Mouse (Mus musculus) lung, embryonic 14.5 days (tissue): ENCODE measurements around the gene Trim71. TPM values are rescaled to one million over a fixed set of nuclear protein-coding genes. Genes with fewer than 3 reads are reported as not detected.

Source experiments
- ATAC-seq: fragments of 200-750 bp; cut with Nextera tagmentation; 2 replicates; pipeline ENCODE4 v1.8.0; 2017; ENCODE audit warnings: mild to moderate bottlenecking, moderate TSS enrichment, moderate library complexity; ENCODE audit not compliant: insufficient read depth
- DNase-seq: peaks from one replicate; pipeline ENCODE4 v3.0.0-alpha.2; 2015
- H3K27ac ChIP-seq: fragments of 300-500 bp; sonication (generic); 2 replicates; pipeline ENCODE4 v1.5.1; 2014; ENCODE audit warnings: low read depth, mild to moderate bottlenecking, moderate library complexity
- H3K27me3 ChIP-seq: fragments of 300-500 bp; sonication (generic); 2 replicates; pipeline ENCODE4 v1.6.1; 2014; ENCODE audit warnings: low read length, control low read depth; ENCODE audit not compliant: insufficient read depth
- H3K36me3 ChIP-seq: fragments of 300-500 bp; sonication (generic); 2 replicates; pipeline ENCODE4 v1.6.1; 2014; ENCODE audit warnings: control low read depth; ENCODE audit not compliant: insufficient read depth
- H3K4me1 ChIP-seq: fragments of 300-500 bp; sonication (generic); 2 replicates; pipeline ENCODE4 v1.6.1; 2014; ENCODE audit warnings: antibody characterized with exemption, control low read depth; ENCODE audit not compliant: insufficient read depth
- H3K4me2 ChIP-seq: fragments of 300-500 bp; sonication (generic); 2 replicates; pipeline ENCODE4 v1.6.1; 2014; ENCODE audit warnings: mild to moderate bottlenecking
- H3K4me3 ChIP-seq: fragments of 300-500 bp; sonication (generic); 2 replicates; pipeline ENCODE4 v1.5.1; 2014; ENCODE audit warnings: low read depth, low read length
- H3K9ac ChIP-seq: fragments of 300-500 bp; sonication (generic); 2 replicates; pipeline ENCODE4 v1.6.1; 2014
- H3K9me3 ChIP-seq: fragments of 300-500 bp; sonication (generic); 2 replicates; pipeline ENCODE4 v1.6.1; 2016; ENCODE audit warnings: low read depth, low read length, control low read depth
- CTCF ChIP-seq: IDR thresholded peaks from 2 replicates; pipeline ENCODE4 v1.5.1; 2016; ENCODE audit warnings: antibody characterized with exemption, low read depth
- WGBS: fragments of 180-500 bp; shearing (Covaris S2); extraction: QIAGEN DNeasy Blood & Tissue Kit; methylation state at CpG from one replicate; pipeline ENCODE4 v1.1.7; 2014; 5-methylcytosine and 5-hydroxymethylcytosine counted together
- polyA plus RNA-seq: library from polyadenylated mRNA; unstranded; fragments of >200 nt; fragmentation: Nextera tagmentation; extraction: Ambion mirVana; gene quantifications from 2 replicates; pipeline ENCODE4 v1.2.1, GENCODE M21; 2014

Gene Trim71
- polyA plus RNA-seq, 1 experiment from 2014 or later: 1.5 TPM

GRCm38 (mm10) chr9:114515364-114515763, 48.8 kb downstream of the Trim71 start, which contains the start of gene C130032M10Rik:
Gene C130032M10Rik (plus strand): TSS chr9:114515697.
- no peak within 1 kb of the TSS for H3K27ac ChIP-seq
- no peak for DNase-seq

GRCm38 (mm10) chr9:114512831-114513230, 51.3 kb downstream of the Trim71 start:
- Histone ChIP-seq H3K4me2 (no peak overlapping the region), H3K36me3 (peaks cover 31% of the 10 kb centered on the region), H3K9ac (no peak overlapping the region), H3K27ac (no peak overlapping the region), H3K27me3 (no peaks in the 10 kb centered on the region), H3K4me1 (no peaks in the 10 kb centered on the region), H3K9me3 (peaks cover 25% of the 10 kb centered on the region), H3K4me3 (no peak overlapping the region)
- no peak for TF ChIP-seq CTCF
- WGBS: 98% methylated on average over 21 of the region's 21 CpGs
- ATAC-seq (no peak), DNase-seq (no peak)

More at GRCm38 (mm10) chr9:114515364-114515763, 48.8 kb downstream of the Trim71 start, which contains the start of gene C130032M10Rik:
- 77% methylated on average over 11 of the region's 11 CpGs for WGBS
- Histone ChIP-seq H3K9ac (no peak within 1 kb of the TSS), H3K4me2 (no peak within 1 kb of the TSS), H3K9me3 (peaks cover 25% of the 10 kb centered on the region), H3K4me1 (no peaks in the 10 kb centered on the region), H3K36me3 (peaks cover 29% of the 10 kb centered on the region), H3K4me3 (no peak within 1 kb of the TSS), H3K27me3 (no peaks in the 10 kb centered on the region)
- no peak for TF ChIP-seq CTCF
- no peak for ATAC-seq

- 92% methylated on average over 9 of the region's 9 CpGs for WGBS
- Histone ChIP-seq H3K27me3 (no peaks in the 10 kb centered on the region), H3K4me2 (no peak overlapping the region), H3K36me3 (peaks cover 31% of the 10 kb centered on the region), H3K9ac (no peak overlapping the region), H3K27ac (no peak overlapping the region), H3K4me3 (no peak overlapping the region), H3K4me1 (no peaks in the 10 kb centered on the region), H3K9me3 (peaks cover 25% of the 10 kb centered on the region)
- TF ChIP-seq CTCF: no peak
- DNase-seq (no peak), ATAC-seq (no peak)
These were observed 54.4 kb downstream of the Trim71 start for GRCm38 (mm10) chr9:114509785-114510184.

GRCm38 (mm10) chr9:114507421-114507820, 56.7 kb downstream of the Trim71 start:
- Histone ChIP-seq H3K9me3 (peaks cover 5% of the 10 kb centered on the region; the same call in 1 of the 2 replicates), H3K27ac (no peak overlapping the region), H3K4me3 (no peak overlapping the region), H3K4me2 (no peak overlapping the region), H3K27me3 (no peaks in the 10 kb centered on the region), H3K9ac (no peak overlapping the region), H3K36me3 (peaks cover 13% of the 10 kb centered on the region), H3K4me1 (no peaks in the 10 kb centered on the region)
- no peak for TF ChIP-seq CTCF
- DNase-seq (no peak), ATAC-seq (no peak)
- WGBS: 88% methylated on average over 9 of the region's 9 CpGs

- Histone ChIP-seq H3K4me2 (no peak overlapping the region), H3K9ac (no peak overlapping the region), H3K27me3 (no peaks in the 10 kb centered on the region), H3K4me3 (no peak overlapping the region), H3K4me1 (no peaks in the 10 kb centered on the region), H3K27ac (no peak overlapping the region), H3K36me3 (peaks cover 6% of the 10 kb centered on the region), H3K9me3 (0 out of 2 replicates have a peak, but pooled peaks cover 3% of the 10 kb centered on the region)
- no peak for TF ChIP-seq CTCF
- ATAC-seq (no peak), DNase-seq (no peak)
- WGBS: 51% methylated on average over 4 of the region's 4 CpGs
These were observed 57.6 kb downstream of the Trim71 start for GRCm38 (mm10) chr9:114506564-114506963.

- Histone ChIP-seq H3K4me1 (no peaks in the 10 kb centered on the region), H3K9me3 (no peaks in the 10 kb centered on the region), H3K4me3 (no peak within 1 kb of the TSS), H3K36me3 (0 out of 2 replicates have a peak, but pooled peaks cover 1% of the 10 kb centered on the region), H3K9ac (no peak within 1 kb of the TSS), H3K27ac (no peak within 1 kb of the TSS), H3K27me3 (no peaks in the 10 kb centered on the region), H3K4me2 (no peak within 1 kb of the TSS)
- TF ChIP-seq CTCF: no peak
- no peak for ATAC-seq
- DNase-seq: no peak
- WGBS: 84% methylated on average over 9 of the region's 9 CpGs
These were observed 59.4 kb downstream of the Trim71 start, which contains the start of gene Ccr4 for GRCm38 (mm10) chr9:114504816-114505215. Gene Ccr4 (minus strand): TSS chr9:114504916.

- Histone ChIP-seq H3K9ac (no peak overlapping the region), H3K27me3 (no peaks in the 10 kb centered on the region), H3K4me2 (no peak overlapping the region), H3K4me3 (no peak overlapping the region), H3K9me3 (no peaks in the 10 kb centered on the region), H3K36me3 (no peaks in the 10 kb centered on the region), H3K27ac (no peak overlapping the region), H3K4me1 (no peaks in the 10 kb centered on the region)
- ATAC-seq (no peak), DNase-seq (no peak)
- WGBS: 59% methylated on average over 15 of the region's 15 CpGs
- no peak for TF ChIP-seq CTCF
These were observed 61.3 kb downstream of the Trim71 start for GRCm38 (mm10) chr9:114502711-114503427.
